Mouse (Mus musculus) embryonic facial prominence, embryonic 11.5 days (tissue): Measurements from ENCODE around the gene Olfr223. TPM values are rescaled to one million over a fixed set of nuclear protein-coding genes. Genes with fewer than 3 reads are reported as not detected.
"Not testable (repeated sequence)": the region's sequence is repeated elsewhere in the genome, so short reads cannot be mapped to it uniquely, and the experiment has no call there.

Experiments
- ATAC-seq: fragments of 200-750 bp; cut with Nextera tagmentation; replicated peaks from 2 replicates; pipeline ENCODE4 v1.8.0; 2017; ENCODE audit warnings: low read depth; ENCODE audit not compliant: insufficient number of reproducible peaks, low FRiP score, low TSS enrichment
- DNase-seq: peaks from one replicate; pipeline ENCODE4 v3.0.0-alpha.2; 2015; ENCODE audit warnings: low spot score
- H3K27ac ChIP-seq: fragments of 300-500 bp; sonication (generic); replicated peaks from 2 replicates; pipeline ENCODE4 v1.5.1; 2014; ENCODE audit warnings: mild to moderate bottlenecking, low read depth, low read length, control low read depth
- H3K27me3 ChIP-seq: fragments of 300-500 bp; sonication (generic); 2 replicates; pipeline ENCODE4 v1.6.1; 2014; ENCODE audit warnings: mild to moderate bottlenecking, low read length, moderate library complexity, mixed read lengths; ENCODE audit not compliant: control insufficient read depth, insufficient read depth
- H3K36me3 ChIP-seq: fragments of 300-500 bp; sonication (generic); replicated peaks from 2 replicates; pipeline ENCODE4 v1.6.1; 2014; ENCODE audit warnings: low read depth, mild to moderate bottlenecking, low read length, moderate library complexity, mixed read lengths; ENCODE audit not compliant: control insufficient read depth, insufficient read depth
- H3K4me1 ChIP-seq: fragments of 300-500 bp; sonication (generic); 2 replicates; pipeline ENCODE4 v1.6.1; 2014; ENCODE audit warnings: low read length, mixed read lengths; ENCODE audit not compliant: control insufficient read depth, insufficient read depth
- H3K4me2 ChIP-seq: fragments of 300-500 bp; sonication (generic); 2 replicates; pipeline ENCODE4 v1.6.1; 2014; ENCODE audit warnings: low read depth, mild to moderate bottlenecking, control low read depth, low read length, moderate library complexity
- H3K4me3 ChIP-seq: fragments of 300-500 bp; sonication (generic); 2 replicates; pipeline ENCODE4 v1.5.1; 2014; ENCODE audit warnings: low read depth, low read length, control low read depth
- H3K9ac ChIP-seq: fragments of 300-500 bp; sonication (generic); replicated peaks from 2 replicates; pipeline ENCODE4 v1.6.1; 2014; ENCODE audit warnings: mild to moderate bottlenecking, control low read depth, low read length
- H3K9me3 ChIP-seq: fragments of 300-500 bp; sonication (generic); replicated peaks from 2 replicates; pipeline ENCODE4 v1.6.1; 2016; ENCODE audit warnings: mild to moderate bottlenecking, low read length, inconsistent platforms, mixed read lengths; ENCODE audit not compliant: control insufficient read depth
- WGBS: fragments of 180-500 bp; shearing (Covaris S2); extraction: QIAGEN DNeasy Blood & Tissue Kit; methylation state at CpG from one replicate; pipeline ENCODE4 v1.1.7; 2014; 5-methylcytosine and 5-hydroxymethylcytosine counted together
- polyA plus RNA-seq: library from polyadenylated mRNA; unstranded; fragments of >200 nt; fragmentation: Nextera tagmentation; extraction: Ambion mirVana; gene quantifications from 2 replicates; pipeline ENCODE4 v1.2.1, GENCODE M21; 2014

Gene Olfr223
- polyA plus RNA-seq, 1 experiment from 2014 or later, result not detected

DNA sequence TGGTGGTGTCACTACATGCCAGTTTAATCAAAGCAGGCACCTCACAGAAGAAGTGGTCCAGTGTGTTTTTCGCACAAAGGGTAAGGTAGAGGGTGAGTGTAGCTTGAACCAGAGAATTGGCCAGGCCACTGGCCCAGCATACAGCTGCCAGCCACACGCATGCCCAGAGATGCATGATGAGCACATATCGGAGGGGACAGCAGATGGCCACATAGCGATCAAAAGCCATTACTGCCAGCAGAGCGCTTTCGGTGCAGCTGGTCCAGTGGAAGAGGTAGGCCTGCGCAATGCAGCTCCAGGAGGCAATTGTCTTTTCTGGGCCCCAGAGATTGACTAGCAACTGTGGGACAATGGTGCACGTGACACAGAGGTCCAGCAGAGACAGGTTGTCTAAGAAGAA lies 3.6 kb downstream of the Olfr223 start:
- WGBS, result 88% methylated on average over 8 of the region's 8 CpGs
- H3K27me3 ChIP-seq, result no peaks in the 10 kb centered on the region
- DNase-seq, result no peak

DNA sequence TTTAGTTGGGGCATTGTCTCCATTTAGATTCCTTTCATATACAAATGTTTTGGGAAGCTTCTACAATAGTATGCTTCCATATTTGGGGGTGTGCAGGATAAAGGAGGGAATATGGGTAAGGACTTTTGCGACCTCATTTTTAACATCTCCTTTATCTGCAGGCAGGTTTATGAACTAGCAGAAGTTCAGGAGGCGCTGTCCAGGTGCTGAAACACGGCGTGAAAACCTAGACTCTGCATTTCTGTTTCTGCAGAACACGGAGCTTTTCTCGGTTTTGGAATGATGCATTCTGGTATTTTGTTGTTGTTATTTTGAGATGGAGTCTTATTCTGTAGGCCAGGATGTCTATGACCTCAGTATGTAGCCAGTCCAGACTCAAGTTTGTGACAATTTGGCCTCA lies 8.6 kb downstream of the Olfr223 start:
- no peaks in the 10 kb centered on the region for H3K27me3 ChIP-seq
- DNase-seq (peak; percentile 76), ATAC-seq (no peak)
- no peak overlapping the region for H3K9ac ChIP-seq
- H3K27ac ChIP-seq, result no peak overlapping the region
- H3K4me3 ChIP-seq, result no peak overlapping the region
- H3K4me1 ChIP-seq, result no peaks in the 10 kb centered on the region
- no peaks in the 10 kb centered on the region for H3K9me3 ChIP-seq
- no peak overlapping the region for H3K4me2 ChIP-seq
- H3K36me3 ChIP-seq, result no peaks in the 10 kb centered on the region
- 32% methylated on average over 6 of the region's 6 CpGs for WGBS

More for the DNA sequence above, 3.6 kb downstream of the Olfr223 start:
- Histone ChIP-seq H3K4me3 (no peak overlapping the region), H3K9me3 (no peaks in the 10 kb centered on the region), H3K9ac (no peak overlapping the region), H3K4me2 (no peak overlapping the region), H3K4me1 (no peaks in the 10 kb centered on the region), H3K27ac (no peak overlapping the region), H3K36me3 (no peaks in the 10 kb centered on the region)
- no peak for ATAC-seq

DNA sequence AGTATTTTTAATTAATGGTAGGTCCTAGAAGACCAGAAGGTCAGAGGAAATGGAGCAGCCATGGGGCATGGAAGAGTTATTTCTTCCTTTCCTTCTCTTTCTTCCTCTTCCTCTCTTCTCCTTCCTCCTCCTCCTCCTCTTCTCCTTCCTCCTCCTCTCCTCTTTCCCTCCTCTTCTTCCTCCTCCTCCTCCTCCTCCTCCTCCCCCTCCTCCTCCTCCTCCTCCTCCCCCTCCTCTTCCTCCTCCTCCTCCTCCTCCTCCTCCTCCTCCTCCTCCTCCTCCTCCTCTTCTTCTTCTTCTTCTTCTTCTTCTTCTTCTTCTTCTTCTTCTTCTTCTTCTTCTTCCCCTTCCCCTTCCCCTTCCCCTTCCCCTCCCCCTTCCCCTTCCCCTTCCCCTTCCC lies 17.0 kb downstream of the Olfr223 start, which contains the start of gene Olfr222:
TSS of gene Olfr222 (minus strand) at position 101 of the 400 bp plus-strand sequence.
- ATAC-seq, H3K27ac ChIP-seq, H3K4me3 ChIP-seq, H3K9me3 ChIP-seq, H3K27me3 ChIP-seq, H3K36me3 ChIP-seq, H3K9ac ChIP-seq, H3K4me1 ChIP-seq, H3K4me2 ChIP-seq, DNase-seq: not testable (repeated sequence)

DNA sequence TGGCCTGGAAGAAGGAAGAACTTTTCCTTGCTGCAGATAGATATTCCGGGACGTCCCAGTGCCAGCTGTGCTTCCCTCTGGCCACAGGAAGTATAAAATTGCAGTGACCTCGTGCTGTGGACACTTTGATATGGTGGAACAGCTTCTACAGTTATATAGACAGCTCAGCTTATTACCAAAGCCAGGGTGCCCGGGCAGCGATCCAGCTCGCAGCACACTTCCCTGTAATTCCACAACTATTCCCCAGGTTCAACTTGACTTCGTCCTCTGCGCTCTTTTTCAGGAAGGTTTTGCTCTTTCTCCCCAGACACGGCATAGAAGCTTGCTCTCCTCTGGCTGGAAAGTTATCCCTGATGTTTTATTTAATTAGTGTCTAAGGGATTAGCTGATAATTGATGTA lies 17.4 kb downstream of the Olfr223 start:
- ATAC-seq, result no peak

DNA sequence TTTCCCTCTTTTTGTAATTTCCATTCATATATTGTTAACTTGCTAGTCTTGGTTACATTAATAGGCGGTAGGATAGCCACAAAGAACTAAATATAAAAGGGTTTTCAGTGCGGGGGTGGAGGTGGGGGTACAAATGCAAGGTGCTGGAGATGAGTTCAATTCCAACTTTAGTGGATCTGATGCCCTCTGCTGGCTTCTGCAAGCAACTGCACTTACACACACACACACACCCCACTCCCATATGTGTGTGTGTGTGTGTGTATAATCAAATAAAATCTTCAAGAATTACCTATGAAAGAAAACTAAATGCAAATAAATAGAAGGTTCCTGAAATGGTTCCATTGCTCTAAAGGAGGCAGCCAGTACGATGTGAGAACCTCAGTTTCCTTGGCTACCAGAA lies 23.8 kb downstream of the Olfr223 start:
- H3K4me3 ChIP-seq, result no peak overlapping the region
- peak; percentile 33 for DNase-seq
- H3K9me3 ChIP-seq, result no peaks in the 10 kb centered on the region
- H3K27ac ChIP-seq, result no peak overlapping the region
- no peak for ATAC-seq
- no peak overlapping the region for H3K4me2 ChIP-seq
- no peaks in the 10 kb centered on the region for H3K4me1 ChIP-seq
- no peak overlapping the region for H3K9ac ChIP-seq
- H3K36me3 ChIP-seq, result no peaks in the 10 kb centered on the region
- no peaks in the 10 kb centered on the region for H3K27me3 ChIP-seq
- WGBS, result 70% methylated on average over 3 of the region's 3 CpGs

More for the DNA sequence above, 17.4 kb downstream of the Olfr223 start:
- no peak for DNase-seq
- H3K27ac ChIP-seq, result no peak overlapping the region
- no peak overlapping the region for H3K9ac ChIP-seq
- H3K9me3 ChIP-seq, result no peaks in the 10 kb centered on the region
- H3K36me3 ChIP-seq, result no peaks in the 10 kb centered on the region
- no peak overlapping the region for H3K4me2 ChIP-seq
- H3K4me1 ChIP-seq, result no peaks in the 10 kb centered on the region
- 57% methylated on average over 9 of the region's 9 CpGs for WGBS
- no peak overlapping the region for H3K4me3 ChIP-seq
- no peaks in the 10 kb centered on the region for H3K27me3 ChIP-seq

DNA sequence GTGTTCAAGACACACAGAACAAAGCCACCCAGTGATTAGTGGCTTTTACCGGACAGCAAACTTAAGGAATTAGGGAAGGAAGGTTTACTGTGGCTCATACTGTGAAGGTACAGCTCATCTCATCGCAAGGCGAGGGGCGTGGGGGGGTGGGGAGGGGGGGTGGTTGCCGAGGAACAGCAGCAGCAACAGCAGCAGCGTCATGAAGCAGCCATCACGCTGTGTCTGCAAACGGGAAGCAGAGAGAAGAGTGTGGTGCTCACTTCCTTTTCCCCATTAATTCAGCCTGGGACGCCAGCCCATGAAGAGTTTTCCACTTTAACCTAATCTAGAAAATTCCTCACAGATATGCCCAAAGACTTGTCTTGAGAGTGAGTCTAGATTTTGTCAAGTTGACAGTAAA lies 30.3 kb downstream of the Olfr223 start:
- H3K4me2 ChIP-seq, result no peak overlapping the region
- H3K27me3 ChIP-seq, result no peaks in the 10 kb centered on the region
- H3K36me3 ChIP-seq, result no peaks in the 10 kb centered on the region
- no peaks in the 10 kb centered on the region for H3K9me3 ChIP-seq
- H3K4me3 ChIP-seq, result no peak overlapping the region
- no peaks in the 10 kb centered on the region for H3K4me1 ChIP-seq
- H3K9ac ChIP-seq, result no peak overlapping the region
- no peak overlapping the region for H3K27ac ChIP-seq
- WGBS, result 73% methylated on average over 9 of the region's 9 CpGs
- ATAC-seq (no peak), DNase-seq (no peak)

DNA sequence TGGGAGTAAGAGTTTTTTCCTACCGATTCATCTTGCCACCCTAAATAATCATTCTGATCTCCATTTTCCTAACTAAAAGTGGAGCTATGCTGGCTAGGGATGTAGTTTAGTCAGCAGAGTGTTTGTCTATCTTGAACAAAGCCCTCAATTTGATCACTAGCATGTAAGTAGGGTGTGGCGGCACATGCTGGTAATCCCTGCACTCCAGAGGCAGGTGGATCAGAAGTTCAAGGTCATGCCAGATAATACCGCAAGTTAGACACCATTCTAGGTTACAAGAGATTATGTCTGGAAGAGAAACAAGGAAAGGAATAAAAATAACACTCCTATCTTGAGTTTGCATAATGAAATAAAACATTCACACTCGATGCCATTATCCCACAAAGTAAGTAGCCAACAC lies 30.8 kb downstream of the Olfr223 start:
- Histone ChIP-seq H3K4me2 (no peak overlapping the region), H3K4me1 (no peaks in the 10 kb centered on the region), H3K27me3 (no peaks in the 10 kb centered on the region), H3K4me3 (no peak overlapping the region), H3K9ac (no peak overlapping the region), H3K27ac (no peak overlapping the region), H3K36me3 (no peaks in the 10 kb centered on the region), H3K9me3 (no peaks in the 10 kb centered on the region)
- ATAC-seq, result no peak
- DNase-seq, result no peak
- WGBS, result 91% methylated on average over 4 of the region's 4 CpGs

DNA sequence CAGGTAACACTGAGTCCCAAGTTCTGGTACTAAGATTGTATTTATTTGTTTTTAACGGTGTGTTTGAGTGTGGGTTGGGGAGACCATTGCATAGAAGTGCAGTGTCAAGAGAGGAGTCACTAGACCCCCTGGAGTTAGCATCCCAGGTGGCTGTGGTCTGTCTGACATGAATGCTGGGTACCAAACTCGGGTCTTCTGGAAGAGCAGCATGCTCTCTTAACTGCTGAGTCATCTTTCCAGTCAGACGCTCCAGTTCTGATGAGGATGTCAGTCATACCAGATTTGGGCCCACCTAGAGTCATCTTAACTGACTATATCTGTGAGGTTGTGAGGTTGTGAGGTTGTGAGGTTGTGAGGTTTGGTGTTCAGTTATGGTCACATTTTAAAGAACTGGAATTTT lies 32.2 kb downstream of the Olfr223 start:
- no peak for ATAC-seq
- WGBS, result 73% methylated on average over 3 of the region's 3 CpGs

More for the DNA sequence above, 32.2 kb downstream of the Olfr223 start:
- no peaks in the 10 kb centered on the region for H3K27me3 ChIP-seq
- no peak for DNase-seq
- H3K36me3 ChIP-seq, result no peaks in the 10 kb centered on the region
- H3K9ac ChIP-seq, result no peak overlapping the region
- H3K4me2 ChIP-seq, result no peak overlapping the region
- no peaks in the 10 kb centered on the region for H3K4me1 ChIP-seq
- H3K9me3 ChIP-seq, result no peaks in the 10 kb centered on the region
- H3K27ac ChIP-seq, result no peak overlapping the region
- no peak overlapping the region for H3K4me3 ChIP-seq
